In the genomic region with DNA sequence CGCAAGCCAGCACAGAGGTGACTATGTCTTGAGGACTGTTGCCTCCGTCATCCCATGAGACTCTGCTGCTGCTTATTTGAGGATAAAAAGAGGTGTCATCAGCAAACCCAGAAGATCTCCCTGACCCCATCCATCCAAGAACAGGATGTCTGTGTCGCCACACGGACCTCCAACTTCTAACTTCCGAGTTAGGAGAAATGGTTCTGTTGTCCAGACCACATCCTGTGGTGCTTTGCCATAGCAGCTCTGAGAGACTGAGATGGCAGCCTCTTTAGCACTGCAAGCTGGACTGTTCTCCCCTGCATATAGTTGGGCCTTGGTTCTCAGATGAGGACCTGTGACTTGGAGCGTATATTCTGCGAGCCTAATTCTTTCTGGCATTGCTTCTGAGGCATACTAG, we compare ENCODE assay signal across 20 mouse cellular contexts.
"Had no signal": no experiment of that assay in that cellular context is flagged by ENCODE, and none has a peak within 500 bp of the region (broad histone marks: within the 10 kb centered on the region; RNA-seq: fewer than 3 reads in every experiment).

No protein-coding gene starts in this region.

- H3K4me3 ChIP-seq: kidney, embryonic 15.5 days; left cerebral cortex, adult 2 months; limb, embryonic 12.5 days; limb, embryonic 15.5 days; megakaryocyte, embryonic 14.5 days; midbrain, embryonic 10.5 days had no signal

- H3K27me3 ChIP-seq: kidney, embryonic 15.5 days; limb, embryonic 12.5 days; limb, embryonic 15.5 days had no signal

- DNase-seq: kidney, adult 8-10 months; kidney, postnatal 10 days; kidney, postnatal 36 days; layer of hippocampus, postnatal 36 days; left cerebral cortex, postnatal 4 days; liver, postnatal 0 days; lung, embryonic 14.5 days; thymus, adult 2 months; thymus, postnatal 14 days had no signal

- H3K9me3 ChIP-seq: kidney, embryonic 15.5 days; limb, embryonic 12.5 days; limb, embryonic 15.5 days; megakaryocyte, embryonic 14.5 days; midbrain, embryonic 10.5 days had no signal

- ATAC-seq: liver, postnatal 0 days; lung, postnatal 0 days had no signal

- H3K4me2 ChIP-seq: kidney, embryonic 15.5 days; limb, embryonic 12.5 days; limb, embryonic 15.5 days; liver, embryonic 11.5 days; lung, embryonic 14.5 days had no signal

- H3K36me3 ChIP-seq: kidney, embryonic 15.5 days; limb, embryonic 15.5 days had no signal

- H3K27ac ChIP-seq: kidney, embryonic 15.5 days; left cerebral cortex, adult 2 months; limb, embryonic 12.5 days; limb, embryonic 15.5 days; liver, embryonic 14.5 days; macrophage; midbrain, embryonic 10.5 days; stomach, postnatal 0 days had no signal

- H3K9ac ChIP-seq: kidney, embryonic 15.5 days; limb, embryonic 12.5 days; limb, embryonic 15.5 days; liver, embryonic 14.5 days; liver, postnatal 0 days; lung, embryonic 14.5 days had no signal
